Comparison of ENCODE assay signal across 31 mouse cellular contexts in the genomic region with DNA sequence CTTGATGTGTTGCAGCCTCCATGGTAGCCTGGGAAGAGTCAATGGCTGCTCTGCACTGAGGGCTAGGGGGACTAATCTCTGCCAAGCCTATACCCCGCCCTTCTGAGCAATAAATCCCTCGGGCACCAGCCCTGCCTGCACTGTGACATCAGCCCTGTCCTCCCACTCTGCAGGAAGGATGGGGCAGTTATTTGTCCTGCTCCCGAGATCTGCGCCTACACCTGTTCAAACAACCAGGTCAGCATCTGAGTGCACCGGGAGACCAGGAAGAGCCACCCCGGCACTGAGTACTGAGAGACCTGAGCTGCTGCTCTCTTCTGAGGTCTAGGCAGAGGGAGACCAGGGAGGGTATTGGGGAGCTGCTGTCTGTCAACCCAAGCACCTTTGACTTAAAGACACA. TPM values are rescaled to one million over a fixed set of nuclear protein-coding genes. Genes with fewer than 3 reads are reported as not detected.
A peak's percentile ranks its signal among the peaks of the same experiment; 100 is the strongest.
DNase-seq lines count a peak whose midpoint lies in the region; ATAC-seq and TF ChIP-seq lines count a peak whose summit lies in the region.
"Had no signal": no experiment of that assay in that cellular context is flagged by ENCODE, and none has a peak within 500 bp of the region (broad histone marks: within the 10 kb centered on the region; RNA-seq: fewer than 3 reads in every experiment).

No protein-coding gene starts in this region.

- H3K27ac ChIP-seq in limb, embryonic 12.5 days: no peak overlapping the region
- H3K27ac ChIP-seq in limb, embryonic 10.5 days: no peak overlapping the region
- H3K27ac ChIP-seq in testis, adult 2 months (ENCODE audit: control insufficient read depth, insufficient read depth, low read depth, low read length): no peak overlapping the region
- H3K27ac ChIP-seq: embryonic facial prominence, embryonic 12.5 days; forebrain, embryonic 15.5 days; heart, adult 2 months; hindbrain, embryonic 15.5 days; lung, embryonic 15.5 days had no signal

- intact Hi-C loops in left cerebral cortex, postnatal 4 days (cut with DNase I): no loop called here

- TF ChIP-seq POLR2A in testis, adult 2 months (IDR thresholded peaks at IDR 0.05; ENCODE audit: control insufficient read depth, low read depth, low read length): no peak

- peak overlapping the region; percentile 4; the same call in 1 of the 2 replicates for H3K9ac ChIP-seq in limb, embryonic 12.5 days (replicated peaks)
- H3K9ac ChIP-seq: embryonic facial prominence, embryonic 12.5 days; forebrain, embryonic 15.5 days; heart, embryonic 12.5 days; hindbrain, embryonic 15.5 days; lung, embryonic 15.5 days had no signal

- no peak for DNase-seq in limb, embryonic 10.5 days (ENCODE audit: low spot score)
- DNase-seq in testis, postnatal 10 days (ENCODE audit: low spot score): no peak
- DNase-seq in retina, postnatal 1 day: peak; percentile 38
- no peak for DNase-seq in frontal cortex, postnatal 14 days (ENCODE audit: low spot score in 2 of 2)
- no peak for DNase-seq in left cerebral cortex, postnatal 4 days
- DNase-seq: adrenal gland, postnatal 10 days; cerebellum, adult 11 months; cerebellum, adult 9-10 months; embryo, embryonic 11 days; heart, adult 2 months; heart, postnatal 4 days; kidney, adult 9 months; kidney, postnatal 14 days; layer of hippocampus, adult 9-11 months; liver; right cerebral cortex, postnatal 4 days; thymus, postnatal 25 days had no signal

- no peak overlapping the region for H3K4me3 ChIP-seq in limb, embryonic 12.5 days (replicated peaks)
- H3K4me3 ChIP-seq in limb, embryonic 10.5 days: no peak overlapping the region
- H3K4me3 ChIP-seq in testis, adult 2 months (ENCODE audit: control insufficient read depth, low read depth, low read length): peak overlapping the region; percentile 12; the same call in 1 of the 2 replicates
- H3K4me3 ChIP-seq: embryonic facial prominence, embryonic 12.5 days; forebrain, embryonic 15.5 days; heart, adult 2 months; heart, embryonic 12.5 days; hindbrain, embryonic 15.5 days; lung, embryonic 15.5 days; myocyte had no signal

- ATAC-seq in limb, embryonic 12.5 days (ENCODE audit: insufficient number of reproducible peaks, insufficient read depth, low FRiP score, low TSS enrichment, low read depth): no peak
- ATAC-seq: forebrain, embryonic 15.5 days; inflammation-experienced regulatory T-cells, adult 6 months; Patski had no signal

- H3K27me3 ChIP-seq in limb, embryonic 12.5 days: no peaks in the 10 kb centered on the region
- H3K27me3 ChIP-seq in limb, embryonic 10.5 days (ENCODE audit: low read depth, poor library complexity, severe bottlenecking): no peaks in the 10 kb centered on the region
- H3K27me3 ChIP-seq in testis, adult 2 months (ENCODE audit: control insufficient read depth, insufficient read depth, low read length): no peaks in the 10 kb centered on the region
- H3K27me3 ChIP-seq: embryonic facial prominence, embryonic 12.5 days; forebrain, embryonic 15.5 days; hindbrain, embryonic 15.5 days; lung, embryonic 15.5 days; Patski had no signal

- peaks cover 42% of the 10 kb centered on the region for H3K36me3 ChIP-seq in limb, embryonic 12.5 days
- peaks cover 41% of the 10 kb centered on the region for H3K36me3 ChIP-seq in limb, embryonic 10.5 days
- no peaks in the 10 kb centered on the region; the same call in 1 of the 2 replicates for H3K36me3 ChIP-seq in testis, adult 2 months (ENCODE audit: control insufficient read depth, insufficient read depth, low read length)

- H3K9me3 ChIP-seq in limb, embryonic 12.5 days: no peaks in the 10 kb centered on the region
- H3K9me3 ChIP-seq in limb, embryonic 10.5 days (replicated peaks): no peaks in the 10 kb centered on the region
- H3K9me3 ChIP-seq: embryonic facial prominence, embryonic 12.5 days; forebrain, embryonic 15.5 days; G1E; heart, embryonic 12.5 days; hindbrain, embryonic 15.5 days; lung, embryonic 15.5 days had no signal

- 77% methylated on average over 6 of the region's 6 CpGs for WGBS in limb, embryonic 12.5 days
- WGBS in limb, embryonic 10.5 days: 84% methylated on average over 6 of the region's 6 CpGs

- H3K4me2 ChIP-seq in limb, embryonic 12.5 days: no peak overlapping the region
- H3K4me2 ChIP-seq: embryonic facial prominence, embryonic 12.5 days; forebrain, embryonic 15.5 days; heart, embryonic 12.5 days; hindbrain, embryonic 15.5 days; lung, embryonic 15.5 days; midbrain, embryonic 11.5 days had no signal

- H3K4me1 ChIP-seq in limb, embryonic 12.5 days (replicated peaks): peaks cover 9% of the 10 kb centered on the region; the same call in 1 of the 2 replicates
- H3K4me1 ChIP-seq in limb, embryonic 10.5 days: peaks cover 14% of the 10 kb centered on the region
- H3K4me1 ChIP-seq in testis, adult 2 months (ENCODE audit: control insufficient read depth, insufficient read depth, low read length): no peaks in the 10 kb centered on the region; the same call in 1 of the 2 replicates

- TF ChIP-seq CTCF in testis, adult 2 months (IDR thresholded peaks at IDR 0.05; ENCODE audit: control insufficient read depth, insufficient read depth, insufficient replicate concordance, low read depth, low read length): no peak

RNA-seq across cellular contexts. Expression of a gene that starts 4.3 kb away (rescaled TPM):
- 121 and 130 TPM in 2 replicates for polyA plus RNA-seq in limb, embryonic 12.5 days (2016; fragmentation: Nextera tagmentation; extraction: Ambion mirVana)
- 145 and 155 TPM in 2 replicates for polyA plus RNA-seq in limb, embryonic 10.5 days (2016; fragmentation: Nextera tagmentation; extraction: Ambion mirVana)
- 168 and 188 TPM in 2 replicates for polyA plus RNA-seq in testis, adult 2 months (2012; rRNA removed)
- total RNA-seq in left cerebral cortex, postnatal 4 days (2021): 100 to 1,000 TPM in 1 of 2 experiments, 10 to 100 TPM in 1; 93.9 to 107 TPM

RNA-seq across cellular contexts. Expression of a gene that starts 4.7 kb away (rescaled TPM):
- polyA plus RNA-seq in limb, embryonic 12.5 days (2016; fragmentation: Nextera tagmentation; extraction: Ambion mirVana): 0.65 and 1.2 TPM in 2 replicates
- 0.23 TPM in 1 of 2 replicates, not detected in the other for polyA plus RNA-seq in limb, embryonic 10.5 days (2016; fragmentation: Nextera tagmentation; extraction: Ambion mirVana)
- 2.1 and 2.7 TPM in 2 replicates for polyA plus RNA-seq in testis, adult 2 months (2012; rRNA removed)
- under 1 TPM; 0.86 to 0.89 TPM for total RNA-seq in left cerebral cortex, postnatal 4 days (2021)
- total RNA-seq: G1E; megakaryocyte progenitor cell, adult 5-6 weeks had no signal
- polyA plus RNA-seq: G1E; inflammation-experienced regulatory T-cells, adult 6 months; midbrain, embryonic 11.5 days; neural tube, embryonic 14.5 days had no signal

RNA-seq across cellular contexts. Expression of a gene that starts 14.6 kb away (rescaled TPM):
- polyA plus RNA-seq in limb, embryonic 12.5 days (2016; fragmentation: Nextera tagmentation; extraction: Ambion mirVana): 93.9 and 94.7 TPM in 2 replicates
- 123 and 131 TPM in 2 replicates for polyA plus RNA-seq in limb, embryonic 10.5 days (2016; fragmentation: Nextera tagmentation; extraction: Ambion mirVana)
- 75.8 and 82.3 TPM in 2 replicates for polyA plus RNA-seq in testis, adult 2 months (2012; rRNA removed)
- 10 to 100 TPM; 28.8 to 33.5 TPM for total RNA-seq in left cerebral cortex, postnatal 4 days (2021)

RNA-seq across cellular contexts. Expression of a gene that starts 20.4 kb away (rescaled TPM):
- 34.8 and 36.9 TPM in 2 replicates for polyA plus RNA-seq in limb, embryonic 12.5 days (2016; fragmentation: Nextera tagmentation; extraction: Ambion mirVana)
- polyA plus RNA-seq in limb, embryonic 10.5 days (2016; fragmentation: Nextera tagmentation; extraction: Ambion mirVana): 35.1 and 40.2 TPM in 2 replicates
- polyA plus RNA-seq in testis, adult 2 months (2012; rRNA removed): 11.1 and 13.3 TPM in 2 replicates
- 10 to 100 TPM; 15.5 to 18.6 TPM for total RNA-seq in left cerebral cortex, postnatal 4 days (2021)

RNA-seq across cellular contexts. Expression of a gene that starts 24.2 kb away (rescaled TPM):
- 4.5 and 5.0 TPM in 2 replicates for polyA plus RNA-seq in limb, embryonic 12.5 days (2016; fragmentation: Nextera tagmentation; extraction: Ambion mirVana)
- polyA plus RNA-seq in limb, embryonic 10.5 days (2016; fragmentation: Nextera tagmentation; extraction: Ambion mirVana): 3.3 and 4.5 TPM in 2 replicates
- 9.4 and 10.3 TPM in 2 replicates for polyA plus RNA-seq in testis, adult 2 months (2012; rRNA removed)
- 10 to 100 TPM in 1 of 2 experiments, 1 to 10 TPM in 1; 8.9 to 13.1 TPM for total RNA-seq in left cerebral cortex, postnatal 4 days (2021)
